Mouse (Mus musculus) midbrain, embryonic 14.5 days (tissue): ENCODE results near the gene Elobl. TPM values are rescaled to one million over a fixed set of nuclear protein-coding genes. Genes with fewer than 3 reads are reported as not detected.

Experiments used
- ATAC-seq: fragments of 200-750 bp; cut with Nextera tagmentation; 2 replicates; pipeline ENCODE4 v1.8.0; 2017; ENCODE audit warnings: moderate number of reproducible peaks, moderate library complexity; ENCODE audit not compliant: low FRiP score, low TSS enrichment
- DNase-seq: peaks from one replicate; pipeline ENCODE4 v3.0.0-alpha.2; 2015
- H3K27ac ChIP-seq: fragments of 300-500 bp; sonication (generic); replicated peaks from 2 replicates; pipeline ENCODE4 v1.5.1; 2014; ENCODE audit warnings: mild to moderate bottlenecking, low read depth, low read length, moderate library complexity
- H3K27me3 ChIP-seq: fragments of 300-500 bp; sonication (generic); 2 replicates; pipeline ENCODE4 v1.6.1; 2014; ENCODE audit warnings: low read length, control low read depth, mixed read lengths; ENCODE audit not compliant: control insufficient read depth, insufficient read depth
- H3K36me3 ChIP-seq: fragments of 300-500 bp; sonication (generic); 2 replicates; pipeline ENCODE4 v1.6.1; 2014; ENCODE audit warnings: low read length, control low read depth; ENCODE audit not compliant: control insufficient read depth, insufficient read depth
- H3K4me1 ChIP-seq: fragments of 300-500 bp; sonication (generic); 2 replicates; pipeline ENCODE4 v1.6.1; 2014; ENCODE audit warnings: mild to moderate bottlenecking, antibody characterized with exemption, low read length, control low read depth; ENCODE audit not compliant: control insufficient read depth, insufficient read depth
- H3K4me2 ChIP-seq: fragments of 300-500 bp; sonication (generic); 2 replicates; pipeline ENCODE4 v1.6.1; 2014; ENCODE audit warnings: mild to moderate bottlenecking, low read length, moderate library complexity
- H3K4me3 ChIP-seq: fragments of 300-500 bp; sonication (generic); replicated peaks from 2 replicates; pipeline ENCODE4 v1.5.1; 2014; ENCODE audit warnings: low read depth, low read length
- H3K9ac ChIP-seq: fragments of 300-500 bp; sonication (generic); replicated peaks from 2 replicates; pipeline ENCODE4 v1.6.1; 2014; ENCODE audit warnings: mild to moderate bottlenecking, low read length, moderate library complexity
- H3K9me3 ChIP-seq: fragments of 300-500 bp; sonication (generic); 2 replicates; pipeline ENCODE4 v1.6.1; 2016; ENCODE audit warnings: low read length, control low read depth, mixed read lengths; ENCODE audit not compliant: control insufficient read depth
- WGBS: fragments of 180-500 bp; shearing (Covaris S2); extraction: QIAGEN DNeasy Blood & Tissue Kit; methylation state at CpG from one replicate; pipeline ENCODE4 v1.1.7; 2014; 5-methylcytosine and 5-hydroxymethylcytosine counted together
- polyA plus RNA-seq: library from polyadenylated mRNA; unstranded; fragments of >200 nt; fragmentation: Nextera tagmentation; extraction: Ambion mirVana; gene quantifications from 2 replicates; pipeline ENCODE4 v1.2.1, GENCODE M21; 2014

Gene Elobl
- not detected in 2 replicates for polyA plus RNA-seq

DNA sequence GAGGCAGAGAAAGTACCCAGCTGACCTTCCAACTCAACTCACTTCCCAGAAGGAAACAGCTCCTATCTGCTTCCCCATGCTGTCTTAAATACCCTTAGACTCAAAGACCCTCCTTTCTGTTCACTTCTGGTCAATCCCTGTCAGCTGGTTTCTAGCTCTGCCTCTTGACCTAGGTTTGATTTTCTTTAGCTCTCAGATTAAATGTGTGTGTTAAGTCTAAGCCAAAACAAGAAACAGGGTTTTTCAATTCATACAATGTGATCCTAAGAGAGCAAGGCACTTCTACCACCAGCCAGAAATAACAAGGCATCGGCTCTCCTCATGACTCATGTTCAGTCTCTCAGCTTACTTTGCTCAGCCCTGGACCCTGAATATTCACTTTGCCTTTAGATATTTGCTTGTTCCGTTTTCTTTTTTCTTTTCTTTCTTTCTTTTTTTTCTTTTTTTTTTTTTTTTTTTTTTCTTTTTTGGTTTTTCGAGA lies at the start of gene Elobl:
TSS of gene Elobl (minus strand) at position 51 of the 481 bp plus-strand sequence.
- Histone ChIP-seq H3K4me3 (no peak within 1 kb of the TSS), H3K9me3 (no peaks in the 10 kb centered on the region), H3K27me3 (no peaks in the 10 kb centered on the region), H3K4me2 (no peak within 1 kb of the TSS), H3K4me1 (no peaks in the 10 kb centered on the region), H3K9ac (no peak within 1 kb of the TSS), H3K27ac (no peak within 1 kb of the TSS), H3K36me3 (no peaks in the 10 kb centered on the region)
- DNase-seq = no peak
- ATAC-seq = no peak
- 96% methylated on average over 2 of the region's 3 CpGs for WGBS

DNA sequence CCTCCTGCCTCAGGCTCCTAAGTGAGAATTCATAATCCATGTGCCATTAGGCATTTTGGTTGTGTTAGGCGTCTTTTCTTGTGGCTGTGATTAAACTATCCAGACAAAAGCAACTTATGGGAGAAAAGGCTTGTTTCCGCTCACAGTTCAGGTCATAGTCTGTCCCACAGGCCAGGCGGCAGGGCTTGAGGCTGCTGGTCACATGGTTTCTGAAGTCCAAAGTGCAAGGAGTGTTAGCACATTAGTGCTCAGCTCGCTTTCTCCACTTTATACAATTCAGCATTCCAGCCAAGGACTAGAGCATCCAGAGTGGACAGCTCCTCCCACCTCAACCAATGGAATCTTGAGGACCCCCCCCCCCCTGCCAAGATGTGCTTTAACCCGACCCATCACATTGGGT lies 45.5 kb upstream of the Elobl start:
- DNase-seq (no peak), ATAC-seq (no peak)
- Histone ChIP-seq H3K27me3 (no peaks in the 10 kb centered on the region), H3K4me1 (no peaks in the 10 kb centered on the region), H3K4me3 (no peak overlapping the region), H3K9me3 (no peaks in the 10 kb centered on the region), H3K4me2 (no peak overlapping the region), H3K9ac (no peak overlapping the region), H3K27ac (no peak overlapping the region), H3K36me3 (no peaks in the 10 kb centered on the region)
- WGBS = 92% methylated on average over 5 of the region's 5 CpGs

- Histone ChIP-seq H3K27ac (no peak overlapping the region), H3K4me3 (no peak overlapping the region), H3K4me2 (no peak overlapping the region), H3K27me3 (no peaks in the 10 kb centered on the region), H3K9ac (no peak overlapping the region), H3K9me3 (no peaks in the 10 kb centered on the region), H3K36me3 (no peaks in the 10 kb centered on the region), H3K4me1 (no peaks in the 10 kb centered on the region)
- WGBS = 77% methylated on average over 7 of the region's 7 CpGs
- ATAC-seq = no peak
- DNase-seq = no peak
Measured at GRCm38 (mm10) chr11:89009496-89009895, 42.8 kb upstream of the Elobl start.

DNA sequence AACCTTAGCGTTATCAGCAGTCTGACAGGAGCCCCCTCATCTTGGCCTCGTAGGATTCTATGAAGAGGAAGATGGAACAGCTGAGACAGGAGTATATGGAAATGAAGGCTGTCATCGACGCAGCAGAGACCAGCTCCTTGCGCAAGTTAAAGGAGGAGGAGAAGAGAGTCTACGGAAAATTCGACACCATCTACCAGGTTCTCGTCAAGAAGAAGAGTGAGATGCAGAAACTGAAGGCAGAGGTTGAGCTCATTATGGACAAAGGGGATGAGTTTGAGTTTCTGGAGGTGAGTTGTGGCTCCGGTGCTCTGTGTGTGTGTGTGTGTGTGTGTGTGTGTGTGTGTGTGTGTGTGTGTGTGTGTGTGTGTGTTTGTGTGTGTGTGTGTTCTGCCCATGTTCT lies 42.3 kb upstream of the Elobl start:
- 91% methylated on average over 9 of the region's 9 CpGs for WGBS
- no peaks in the 10 kb centered on the region for H3K27me3 ChIP-seq
- no peak overlapping the region for H3K27ac ChIP-seq
- H3K9ac ChIP-seq = no peak overlapping the region
- DNase-seq (no peak), ATAC-seq (no peak)
- no peaks in the 10 kb centered on the region for H3K9me3 ChIP-seq
- no peak overlapping the region for H3K4me3 ChIP-seq
- H3K4me2 ChIP-seq = no peak overlapping the region
- H3K36me3 ChIP-seq = no peaks in the 10 kb centered on the region
- no peaks in the 10 kb centered on the region for H3K4me1 ChIP-seq

GRCm38 (mm10) chr11:89007582-89007981 lies 40.9 kb upstream of the Elobl start:
- Histone ChIP-seq H3K4me3 (no peak overlapping the region), H3K36me3 (no peaks in the 10 kb centered on the region), H3K27me3 (no peaks in the 10 kb centered on the region), H3K27ac (no peak overlapping the region), H3K9ac (no peak overlapping the region), H3K9me3 (no peaks in the 10 kb centered on the region), H3K4me2 (no peak overlapping the region), H3K4me1 (no peaks in the 10 kb centered on the region)
- no peak for ATAC-seq
- 91% methylated on average over 3 of the region's 3 CpGs for WGBS
- DNase-seq = no peak

DNA sequence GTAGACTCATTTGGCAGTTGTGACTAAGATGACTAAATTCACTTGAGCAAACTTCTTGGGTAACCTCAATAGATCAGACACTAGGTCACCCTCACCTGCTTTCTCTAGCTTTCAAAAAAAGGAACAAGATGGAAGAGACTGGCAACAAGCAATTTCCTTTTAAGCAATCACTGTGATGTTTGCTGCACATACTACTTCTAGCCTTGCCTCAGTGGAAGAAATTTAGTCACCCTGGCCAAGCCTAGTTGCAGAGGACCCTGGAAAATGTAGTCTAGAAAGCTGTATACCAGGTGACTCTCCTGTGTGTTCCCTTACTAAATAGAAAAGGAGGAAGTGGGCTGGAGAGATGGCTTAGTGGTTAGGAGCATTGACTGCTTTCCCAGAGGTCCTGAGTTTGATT lies 39.7 kb upstream of the Elobl start:
- Histone ChIP-seq H3K4me1 (no peaks in the 10 kb centered on the region), H3K9ac (no peak overlapping the region), H3K9me3 (no peaks in the 10 kb centered on the region), H3K36me3 (no peaks in the 10 kb centered on the region), H3K4me3 (no peak overlapping the region), H3K27ac (no peak overlapping the region), H3K27me3 (no peaks in the 10 kb centered on the region), H3K4me2 (no peak overlapping the region)
- no peak for DNase-seq
- ATAC-seq = no peak

DNA sequence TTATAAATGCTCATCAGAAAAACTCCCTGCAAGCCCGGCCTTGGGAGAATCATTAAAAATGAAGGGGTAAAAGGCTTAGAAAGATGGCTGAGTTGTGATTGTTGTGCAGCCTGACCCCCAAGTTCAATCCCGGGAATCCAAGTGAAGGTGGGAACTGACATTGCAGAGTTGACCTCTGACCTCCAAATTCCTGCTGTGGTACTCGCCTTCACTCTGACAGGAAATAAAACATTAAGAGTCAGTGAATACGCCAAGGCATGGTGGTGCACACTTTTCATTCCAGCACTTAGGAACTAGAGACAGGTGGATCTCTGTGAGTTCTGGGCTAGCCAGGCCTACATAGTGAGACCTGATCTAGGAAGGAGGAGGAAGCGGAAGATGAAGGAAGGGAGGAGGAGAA lies 38.7 kb upstream of the Elobl start:
- no peaks in the 10 kb centered on the region for H3K36me3 ChIP-seq
- DNase-seq (no peak), ATAC-seq (no peak)
- no peak overlapping the region for H3K9ac ChIP-seq
- 89% methylated on average over 5 of the region's 5 CpGs for WGBS
- no peak overlapping the region for H3K27ac ChIP-seq
- no peaks in the 10 kb centered on the region for H3K9me3 ChIP-seq
- H3K4me2 ChIP-seq = no peak overlapping the region
- H3K4me1 ChIP-seq = no peaks in the 10 kb centered on the region
- no peak overlapping the region for H3K4me3 ChIP-seq
- H3K27me3 ChIP-seq = no peaks in the 10 kb centered on the region

DNA sequence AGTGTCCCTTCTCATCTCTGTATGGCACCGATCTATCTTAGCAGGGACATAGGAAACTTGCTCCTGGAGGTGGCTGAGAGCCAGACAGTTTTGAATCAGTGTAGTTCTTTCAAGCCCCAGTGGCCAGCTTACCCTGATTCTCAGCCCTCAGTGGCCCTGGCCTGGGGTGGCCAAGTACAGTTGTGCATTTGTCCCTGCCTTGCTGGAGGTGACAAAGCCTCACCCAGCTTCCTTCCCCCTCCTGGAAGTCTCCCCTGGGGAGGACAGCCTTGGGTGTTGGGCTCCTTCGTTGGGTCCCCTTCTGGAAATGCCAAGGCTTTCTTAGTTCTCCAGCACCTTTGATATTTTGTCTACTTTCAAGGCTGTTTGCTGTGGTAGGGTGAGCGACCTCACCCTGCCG lies 37.0 kb upstream of the Elobl start:
- Histone ChIP-seq H3K27ac (no peak overlapping the region), H3K4me2 (no peak overlapping the region), H3K9me3 (no peaks in the 10 kb centered on the region), H3K4me3 (no peak overlapping the region), H3K4me1 (no peaks in the 10 kb centered on the region), H3K9ac (no peak overlapping the region), H3K27me3 (peaks cover 14% of the 10 kb centered on the region), H3K36me3 (no peaks in the 10 kb centered on the region)
- ATAC-seq (no peak), DNase-seq (no peak)
- WGBS = 91% methylated on average over 4 of the region's 4 CpGs

DNA sequence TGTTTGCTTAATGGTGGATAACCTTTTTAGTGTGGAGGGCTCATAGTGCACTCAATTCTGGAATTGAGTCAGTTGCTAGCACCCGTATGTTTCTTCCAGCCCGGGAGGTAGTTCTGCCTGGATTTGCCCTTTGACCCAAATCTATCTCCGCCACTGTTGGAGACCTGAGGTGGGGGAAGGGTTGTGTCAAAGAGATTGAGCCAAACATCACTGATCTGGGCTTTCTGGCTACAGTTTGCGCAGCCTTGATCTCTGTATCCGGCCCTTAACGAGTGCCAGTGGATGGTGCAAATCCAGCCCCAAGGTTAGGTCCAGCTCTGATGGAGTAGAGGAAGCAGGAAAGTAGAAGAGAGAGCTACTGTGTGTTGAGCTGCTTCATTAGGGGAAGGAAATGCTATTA lies 36.3 kb upstream of the Elobl start:
- DNase-seq (no peak), ATAC-seq (no peak)
- 76% methylated on average over 6 of the region's 6 CpGs for WGBS

More for the DNA sequence above, 36.3 kb upstream of the Elobl start:
- H3K9me3 ChIP-seq = no peaks in the 10 kb centered on the region
- H3K27me3 ChIP-seq = peaks cover 14% of the 10 kb centered on the region
- no peak overlapping the region for H3K27ac ChIP-seq
- H3K4me3 ChIP-seq = no peak overlapping the region
- no peak overlapping the region for H3K4me2 ChIP-seq
- H3K36me3 ChIP-seq = no peaks in the 10 kb centered on the region
- no peak overlapping the region for H3K9ac ChIP-seq
- no peaks in the 10 kb centered on the region for H3K4me1 ChIP-seq
